ENCODE assay signal across 22 mouse cellular contexts in genomic region chr5:88545536-88545935, GRCm38 (mm10). TPM values are rescaled to one million over a fixed set of nuclear protein-coding genes. Genes with fewer than 3 reads are reported as not detected.
"Had no signal": no experiment of that assay in that cellular context is flagged by ENCODE, and none has a peak within 500 bp of the region (broad histone marks: within the 10 kb centered on the region; RNA-seq: fewer than 3 reads in every experiment).

No protein-coding gene starts in this region.

- H3K9ac ChIP-seq: lung, embryonic 15.5 days; midbrain, embryonic 13.5 days; midbrain, embryonic 15.5 days; neural tube, embryonic 12.5 days; stomach, embryonic 15.5 days had no signal

- H3K27ac ChIP-seq: lung, embryonic 15.5 days; macrophage; midbrain, embryonic 13.5 days; midbrain, embryonic 15.5 days; neural tube, embryonic 12.5 days; stomach, embryonic 15.5 days; stomach, postnatal 0 days had no signal

- H3K27me3 ChIP-seq: lung, embryonic 15.5 days; megakaryocyte, embryonic 14.5 days; midbrain, embryonic 13.5 days; midbrain, embryonic 15.5 days; neural tube, embryonic 12.5 days; stomach, embryonic 15.5 days had no signal

- H3K9me3 ChIP-seq: lung, embryonic 15.5 days; megakaryocyte, embryonic 14.5 days; midbrain, embryonic 13.5 days; midbrain, embryonic 15.5 days; neural tube, embryonic 12.5 days; stomach, embryonic 15.5 days had no signal

- H3K36me3 ChIP-seq: lung, embryonic 15.5 days; midbrain, embryonic 13.5 days; midbrain, embryonic 15.5 days; neural tube, embryonic 12.5 days; stomach, embryonic 15.5 days had no signal

- H3K4me3 ChIP-seq: lung, embryonic 15.5 days; megakaryocyte, embryonic 14.5 days; midbrain, embryonic 13.5 days; midbrain, embryonic 15.5 days; neural tube, embryonic 12.5 days; stomach, embryonic 15.5 days had no signal

- DNase-seq: lung, adult 2 months; lung, postnatal 14 days; lung, postnatal 36 days; right cerebral cortex, postnatal 14 days; thymus, adult 2 months; thymus, postnatal 25 days; thymus, postnatal 4 days had no signal

- H3K4me1 ChIP-seq: lung, embryonic 15.5 days; megakaryocyte, embryonic 14.5 days; midbrain, embryonic 13.5 days; midbrain, embryonic 15.5 days; neural tube, embryonic 12.5 days; stomach, embryonic 15.5 days had no signal

RNA-seq across cellular contexts. Expression of gene Jchain, which starts 17.8 kb away (rescaled TPM):
- polyA plus RNA-seq: lung, embryonic 15.5 days; stomach, postnatal 0 days had no signal

RNA-seq across cellular contexts. Expression of gene Enam, which starts 57.8 kb away (rescaled TPM):
- polyA plus RNA-seq: lung, adult 2 months; lung, embryonic 15.5 days; lung, postnatal 0 days; macrophage; midbrain, embryonic 11.5 days; midbrain, embryonic 13.5 days; midbrain, embryonic 15.5 days; midbrain, postnatal 0 days; neural tube, embryonic 12.5 days; neural tube, embryonic 14.5 days; spleen, adult 2 months; stomach, embryonic 15.5 days; stomach, postnatal 0 days; testis, adult 2 months; thymus, adult 2 months; urinary bladder, adult 2 months had no signal
